Mouse (Mus musculus): ENCODE results near the gene Cln3. TPM values are rescaled to one million over a fixed set of nuclear protein-coding genes. Genes with fewer than 3 reads are reported as not detected.

Gene Cln3
- total RNA-seq, 1 experiment = 35.1 TPM

DNA sequence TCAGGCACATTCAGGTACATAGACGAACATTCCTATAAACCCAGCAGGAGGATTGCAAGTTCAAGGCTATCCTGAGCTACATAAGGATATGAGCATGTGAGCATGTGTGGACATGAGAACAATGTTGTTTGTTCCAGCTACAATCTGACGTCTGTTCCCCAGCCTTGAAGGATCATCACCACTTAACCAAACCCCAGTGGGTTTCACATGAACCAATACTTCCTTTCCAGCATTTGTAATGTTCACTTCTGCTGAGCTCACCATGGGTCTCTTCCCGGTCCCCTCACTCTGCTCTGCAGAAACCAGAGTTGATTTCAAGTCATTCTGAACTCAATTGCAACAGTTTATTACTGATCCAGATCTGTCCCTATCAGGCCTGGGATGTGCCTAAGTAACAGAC lies 17.0 kb upstream of the Cln3 start:
- H3K4me3 ChIP-seq (ENCODE audit: insufficient read depth in 1 of 2, low read depth in 1 of 2, low read length in 2 of 2, poor library complexity in 1 of 2, severe bottlenecking in 1 of 2) = no peak overlapping the region
- H3K9ac ChIP-seq (ENCODE audit: insufficient read depth, low read depth, low read length, poor library complexity, severe bottlenecking) = no peak overlapping the region
- TF ChIP-seq ZC3H11A (IDR thresholded peaks at IDR 0.05; ENCODE audit: borderline replicate concordance, low read depth, low read length) (no peak), MAFK (IDR thresholded peaks at IDR 0.05; ENCODE audit: insufficient read depth, low read depth, low read length) (no peak), CHD2 (IDR thresholded peaks at IDR 0.05; ENCODE audit: low read depth, low read length) (no peak), ZNF384 (IDR thresholded peaks at IDR 0.05; ENCODE audit: low read depth, low read length) (no peak), HCFC1 (IDR thresholded peaks at IDR 0.05; ENCODE audit: borderline replicate concordance, insufficient read depth, low read length) (no peak)
- no peak for DNase-seq (ENCODE audit: low read depth, low spot score)
- H3K9me3 ChIP-seq (ENCODE audit: control insufficient read depth, insufficient read depth, low read depth, low read length) = no peaks in the 10 kb centered on the region
- in situ Hi-C loops (cut with MboI; ENCODE audit: low sequenced_read_pairs in 2 of 2, unreplicated experiment in 2 of 2) = no loop called here
- peaks cover 0 to 7% of the 10 kb centered on the region in 2 experiments; a peak in 1 of 4 replicates for H3K4me1 ChIP-seq (ENCODE audit: control insufficient read depth in 2 of 2, insufficient read depth in 2 of 2, low read length in 2 of 2, poor library complexity in 1 of 2)
- H3K36me3 ChIP-seq (ENCODE audit: control insufficient read depth, insufficient read depth, low read length, poor library complexity, severe bottlenecking) = no peaks in the 10 kb centered on the region
- no peak overlapping the region for H3K27ac ChIP-seq (ENCODE audit: insufficient read depth, low read depth, low read length, poor library complexity, severe bottlenecking)

DNA sequence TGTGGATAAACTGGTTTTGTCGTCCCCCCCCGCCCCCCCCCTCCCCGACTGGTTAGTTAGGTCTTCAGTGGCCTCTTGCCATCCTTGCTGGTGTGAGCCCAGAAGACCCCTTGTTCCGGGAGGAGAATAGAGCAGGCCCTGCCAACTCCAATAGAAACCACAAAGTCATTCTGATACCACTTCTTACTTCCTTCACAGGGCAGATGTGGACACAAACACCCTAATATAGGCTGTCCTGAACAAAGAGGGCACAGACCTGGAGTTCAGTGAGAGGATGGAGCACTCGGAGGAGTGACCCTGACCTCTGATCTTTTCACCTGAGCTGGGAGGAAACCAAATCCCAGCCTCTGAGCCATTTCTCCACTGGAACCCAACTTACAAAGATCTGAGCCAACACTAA lies 16.3 kb upstream of the Cln3 start:
- Histone ChIP-seq H3K4me1 (ENCODE audit: control insufficient read depth in 2 of 2, insufficient read depth in 2 of 2, low read length in 2 of 2, poor library complexity in 1 of 2) (peaks cover 0 to 7% of the 10 kb centered on the region in 2 experiments; a peak in 1 of 4 replicates), H3K4me3 (ENCODE audit: insufficient read depth in 1 of 2, low read depth in 1 of 2, low read length in 2 of 2, poor library complexity in 1 of 2, severe bottlenecking in 1 of 2) (no peak overlapping the region), H3K27ac (ENCODE audit: insufficient read depth, low read depth, low read length, poor library complexity, severe bottlenecking) (no peak overlapping the region), H3K9ac (ENCODE audit: insufficient read depth, low read depth, low read length, poor library complexity, severe bottlenecking) (no peak overlapping the region), H3K9me3 (ENCODE audit: control insufficient read depth, insufficient read depth, low read depth, low read length) (no peaks in the 10 kb centered on the region), H3K36me3 (ENCODE audit: control insufficient read depth, insufficient read depth, low read length, poor library complexity, severe bottlenecking) (no peaks in the 10 kb centered on the region)
- TF ChIP-seq ZC3H11A (IDR thresholded peaks at IDR 0.05; ENCODE audit: borderline replicate concordance, low read depth, low read length) (no peak), MAFK (IDR thresholded peaks at IDR 0.05; ENCODE audit: insufficient read depth, low read depth, low read length) (no peak), CHD2 (IDR thresholded peaks at IDR 0.05; ENCODE audit: low read depth, low read length) (no peak), HCFC1 (IDR thresholded peaks at IDR 0.05; ENCODE audit: borderline replicate concordance, insufficient read depth, low read length) (no peak), ZNF384 (IDR thresholded peaks at IDR 0.05; ENCODE audit: low read depth, low read length) (no peak)
- no peak for DNase-seq (ENCODE audit: low read depth, low spot score)
- in situ Hi-C loops (cut with MboI; ENCODE audit: low sequenced_read_pairs in 2 of 2, unreplicated experiment in 2 of 2) = no loop called here

DNA sequence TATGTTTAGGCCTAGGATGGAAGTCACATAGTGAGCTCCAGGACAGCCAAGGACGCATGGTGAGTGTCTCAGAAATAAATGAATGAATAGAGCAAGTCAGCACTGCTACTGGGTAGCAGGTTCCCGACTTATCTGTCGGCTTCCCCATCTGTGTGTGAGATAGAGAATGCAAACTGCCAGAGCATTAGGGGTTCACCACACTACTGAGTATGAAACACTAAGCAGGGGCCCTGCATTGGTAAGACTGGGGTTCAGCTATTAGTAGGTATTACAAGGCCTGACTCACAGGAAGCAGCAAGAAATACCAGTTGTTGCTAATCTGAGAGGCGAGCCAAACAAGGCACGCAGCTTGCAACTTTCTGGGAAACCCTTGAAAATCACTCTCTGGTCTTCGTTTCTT lies 13.3 kb upstream of the Cln3 start:
- H3K4me1 ChIP-seq (ENCODE audit: control insufficient read depth in 2 of 2, insufficient read depth in 2 of 2, low read length in 2 of 2, poor library complexity in 1 of 2) = peaks cover 0 to 7% of the 10 kb centered on the region in 2 experiments; a peak in 1 of 4 replicates
- TF ChIP-seq ZC3H11A (IDR thresholded peaks at IDR 0.05; ENCODE audit: borderline replicate concordance, low read depth, low read length) (no peak), ZNF384 (IDR thresholded peaks at IDR 0.05; ENCODE audit: low read depth, low read length) (no peak)
- H3K9ac ChIP-seq (ENCODE audit: insufficient read depth, low read depth, low read length, poor library complexity, severe bottlenecking) = no peak overlapping the region
- no peaks in the 10 kb centered on the region for H3K9me3 ChIP-seq (ENCODE audit: control insufficient read depth, insufficient read depth, low read depth, low read length)
- no peak overlapping the region for H3K27ac ChIP-seq (ENCODE audit: insufficient read depth, low read depth, low read length, poor library complexity, severe bottlenecking)
- DNase-seq (ENCODE audit: low read depth, low spot score) = no peak
- in situ Hi-C loops (cut with MboI; ENCODE audit: low sequenced_read_pairs in 2 of 2, unreplicated experiment in 2 of 2) = no loop called here
- no peak overlapping the region for H3K4me3 ChIP-seq (ENCODE audit: insufficient read depth in 1 of 2, low read depth in 1 of 2, low read length in 2 of 2, poor library complexity in 1 of 2, severe bottlenecking in 1 of 2)
- no peaks in the 10 kb centered on the region for H3K36me3 ChIP-seq (ENCODE audit: control insufficient read depth, insufficient read depth, low read length, poor library complexity, severe bottlenecking)

DNA sequence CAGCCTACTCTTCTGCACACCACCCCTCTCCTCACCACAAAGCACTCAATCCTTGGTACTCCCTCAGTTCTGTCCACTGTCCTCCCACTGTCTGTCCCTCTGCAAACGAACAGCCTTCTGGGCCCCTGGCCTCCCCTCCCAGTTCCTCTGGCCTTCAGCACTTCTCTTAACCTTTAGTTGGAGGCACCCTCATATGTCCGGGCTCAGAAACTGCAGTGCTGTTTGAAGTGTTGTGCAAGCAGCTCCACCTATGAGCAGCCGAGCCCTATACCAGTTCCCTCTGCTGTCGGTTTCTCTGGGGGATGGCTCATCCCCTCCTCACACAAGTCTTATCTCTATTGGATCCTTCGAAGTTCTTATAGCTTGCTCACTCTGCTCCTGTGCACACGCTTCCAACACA lies 10.8 kb upstream of the Cln3 start:
- no peak overlapping the region for H3K4me3 ChIP-seq (ENCODE audit: insufficient read depth in 1 of 2, low read depth in 1 of 2, low read length in 2 of 2, poor library complexity in 1 of 2, severe bottlenecking in 1 of 2)
- in situ Hi-C loops (cut with MboI; ENCODE audit: low sequenced_read_pairs in 2 of 2, unreplicated experiment in 2 of 2) = no loop called here
- no peak overlapping the region for H3K9ac ChIP-seq (ENCODE audit: insufficient read depth, low read depth, low read length, poor library complexity, severe bottlenecking)
- H3K4me1 ChIP-seq (ENCODE audit: control insufficient read depth in 2 of 2, insufficient read depth in 2 of 2, low read length in 2 of 2, poor library complexity in 1 of 2) = peaks cover 0 to 5% of the 10 kb centered on the region in 2 experiments; a peak in 1 of 4 replicates
- H3K27ac ChIP-seq (ENCODE audit: insufficient read depth, low read depth, low read length, poor library complexity, severe bottlenecking) = no peak overlapping the region
- TF ChIP-seq ZC3H11A (IDR thresholded peaks at IDR 0.05; ENCODE audit: borderline replicate concordance, low read depth, low read length) (no peak), ZNF384 (IDR thresholded peaks at IDR 0.05; ENCODE audit: low read depth, low read length) (no peak), HCFC1 (IDR thresholded peaks at IDR 0.05; ENCODE audit: borderline replicate concordance, insufficient read depth, low read length) (no peak), MAFK (IDR thresholded peaks at IDR 0.05; ENCODE audit: insufficient read depth, low read depth, low read length) (no peak)
- H3K9me3 ChIP-seq (ENCODE audit: control insufficient read depth, insufficient read depth, low read depth, low read length) = no peaks in the 10 kb centered on the region
- DNase-seq (ENCODE audit: low read depth, low spot score) = no peak
- no peaks in the 10 kb centered on the region for H3K36me3 ChIP-seq (ENCODE audit: control insufficient read depth, insufficient read depth, low read length, poor library complexity, severe bottlenecking)

DNA sequence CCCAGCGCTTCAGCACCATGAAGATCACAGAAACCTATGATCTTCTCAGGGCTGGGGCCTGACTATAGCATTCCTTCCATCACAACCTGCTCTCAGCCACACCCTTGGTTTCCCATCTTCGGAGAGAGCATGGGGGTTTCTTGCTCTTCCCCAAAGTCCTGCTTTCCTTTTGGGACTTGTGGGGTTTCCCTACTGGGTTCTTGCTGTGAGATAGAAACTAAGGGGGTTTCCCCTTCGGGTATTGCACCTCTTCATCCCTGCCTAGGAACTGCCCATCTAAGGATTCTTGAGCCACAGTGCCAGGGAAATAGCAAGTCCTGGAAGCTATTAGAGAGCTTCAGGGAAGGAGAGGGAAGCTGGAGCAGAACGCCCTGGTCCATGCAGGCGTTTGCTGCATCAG lies 10.3 kb upstream of the Cln3 start:
- Histone ChIP-seq H3K27ac (ENCODE audit: insufficient read depth, low read depth, low read length, poor library complexity, severe bottlenecking) (no peak overlapping the region), H3K4me1 (ENCODE audit: control insufficient read depth in 2 of 2, insufficient read depth in 2 of 2, low read length in 2 of 2, poor library complexity in 1 of 2) (0 out of 4 replicates have a peak, but pooled peaks cover 0 to under 1% of the 10 kb centered on the region in 2 experiments), H3K9ac (ENCODE audit: insufficient read depth, low read depth, low read length, poor library complexity, severe bottlenecking) (no peak overlapping the region), H3K9me3 (ENCODE audit: control insufficient read depth, insufficient read depth, low read depth, low read length) (no peaks in the 10 kb centered on the region), H3K4me3 (ENCODE audit: insufficient read depth in 1 of 2, low read depth in 1 of 2, low read length in 2 of 2, poor library complexity in 1 of 2, severe bottlenecking in 1 of 2) (no peak overlapping the region), H3K36me3 (ENCODE audit: control insufficient read depth, insufficient read depth, low read length, poor library complexity, severe bottlenecking) (no peaks in the 10 kb centered on the region)
- TF ChIP-seq MAFK (IDR thresholded peaks at IDR 0.05; ENCODE audit: insufficient read depth, low read depth, low read length) = no peak
- no peak for TF ChIP-seq HCFC1 (IDR thresholded peaks at IDR 0.05; ENCODE audit: borderline replicate concordance, insufficient read depth, low read length)
- no peak for TF ChIP-seq CHD2 (IDR thresholded peaks at IDR 0.05; ENCODE audit: low read depth, low read length)
- TF ChIP-seq ZNF384 (IDR thresholded peaks at IDR 0.05; ENCODE audit: low read depth, low read length) = no peak
- DNase-seq (ENCODE audit: low read depth, low spot score) = no peak
- in situ Hi-C loops (cut with MboI; ENCODE audit: low sequenced_read_pairs in 2 of 2, unreplicated experiment in 2 of 2) = no loop called here

Data from ES-E14 (cell line).